Mouse (Mus musculus): ENCODE measurements around the gene Ifit1.
A peak's percentile ranks its signal among the peaks of the same experiment; 100 is the strongest.
"Not testable (repeated sequence)": the region's sequence is repeated elsewhere in the genome, so short reads cannot be mapped to it uniquely, and the experiment has no call there.

Gene Ifit1

DNA sequence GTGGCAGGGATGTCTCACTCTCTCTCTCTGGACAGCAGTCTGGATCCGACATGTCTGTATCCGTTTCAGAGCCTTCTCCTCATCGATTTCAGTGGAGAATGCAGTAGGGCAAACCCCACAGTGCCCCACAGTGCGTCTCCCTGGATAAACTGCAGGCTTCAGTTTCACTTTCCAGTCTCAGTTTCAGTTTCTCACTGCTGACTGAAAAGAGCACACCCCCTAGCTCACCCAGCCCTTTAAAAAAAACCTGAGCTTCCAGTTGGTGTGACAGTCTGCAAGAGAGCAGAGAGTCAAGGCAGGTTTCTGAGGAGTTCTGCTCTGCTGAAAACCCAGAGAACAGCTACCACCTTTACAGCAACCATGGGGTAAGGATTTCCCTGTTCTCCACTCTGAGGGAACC lies at the start of gene Ifit1, which contains the start of gene Ifit1bl2:
Gene Ifit1 (plus strand): TSS at position 249 of the 400 bp plus-strand sequence.
Gene Ifit1bl2 (minus strand): TSS at position 121 of the 400 bp plus-strand sequence.
- DNase-seq (ENCODE audit: low spot score) = no peak

DNA sequence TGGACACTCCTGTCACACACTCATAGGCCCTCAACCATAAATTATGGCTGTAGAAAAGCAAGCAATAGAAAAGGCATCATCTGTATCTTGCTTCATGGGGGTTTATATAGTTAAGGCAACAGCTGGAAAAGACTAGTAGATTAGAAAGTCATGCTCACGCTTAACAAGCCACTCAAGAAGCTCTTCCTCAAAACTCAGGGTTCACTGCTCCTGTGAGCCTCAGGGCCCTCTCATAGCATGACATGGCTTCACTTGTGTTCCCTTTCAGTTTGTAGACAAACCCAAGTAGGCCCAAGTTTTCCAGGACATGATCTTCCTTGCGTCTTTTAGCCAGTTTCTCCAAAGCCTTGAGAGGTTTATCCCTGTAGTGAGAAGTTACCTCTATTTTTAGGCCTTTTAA lies 47.2 kb upstream of the Ifit1 start:
- DNase-seq (ENCODE audit: low spot score) = no peak

DNA sequence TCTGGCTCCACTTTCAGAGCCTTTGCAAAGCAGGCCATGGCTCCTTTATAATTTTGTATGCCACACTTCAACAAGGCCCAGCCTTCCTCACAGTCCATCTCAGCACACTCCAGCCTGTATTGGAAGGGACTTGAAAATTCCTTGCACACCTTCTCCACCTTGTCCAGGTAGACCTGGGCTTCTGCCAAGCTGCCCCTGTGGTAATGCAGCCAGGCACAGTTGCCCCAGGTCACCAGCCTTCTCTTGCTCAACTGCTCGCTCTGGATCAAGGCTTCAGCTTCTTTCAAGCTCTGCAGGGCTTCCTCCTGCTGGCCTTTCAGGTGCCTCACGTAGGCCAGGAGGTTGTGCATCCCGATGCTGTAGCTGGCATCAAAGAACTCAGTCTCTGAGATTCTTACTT lies 46.1 kb upstream of the Ifit1 start:
- not testable (repeated sequence) for DNase-seq (ENCODE audit: low spot score)

DNA sequence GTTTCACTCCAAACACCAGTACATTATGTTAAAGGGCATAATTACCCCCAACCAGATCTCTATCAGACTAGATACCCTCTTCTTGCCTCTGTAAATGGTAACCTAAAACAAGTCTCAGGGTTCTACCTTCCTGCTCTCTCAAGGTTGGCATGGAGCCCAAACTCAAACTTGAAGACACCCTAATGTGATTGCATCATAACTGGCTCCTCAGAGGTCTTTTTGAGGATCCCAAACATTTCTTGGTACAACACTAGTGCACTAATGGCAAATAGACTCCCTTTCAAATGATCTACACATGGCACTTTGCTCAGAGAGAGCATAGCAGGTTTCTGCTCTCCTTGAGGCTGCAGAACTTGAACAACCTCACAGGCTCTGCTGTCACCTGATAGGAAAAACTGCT lies 43.9 kb upstream of the Ifit1 start:
- DNase-seq (ENCODE audit: low spot score) = no peak

DNA sequence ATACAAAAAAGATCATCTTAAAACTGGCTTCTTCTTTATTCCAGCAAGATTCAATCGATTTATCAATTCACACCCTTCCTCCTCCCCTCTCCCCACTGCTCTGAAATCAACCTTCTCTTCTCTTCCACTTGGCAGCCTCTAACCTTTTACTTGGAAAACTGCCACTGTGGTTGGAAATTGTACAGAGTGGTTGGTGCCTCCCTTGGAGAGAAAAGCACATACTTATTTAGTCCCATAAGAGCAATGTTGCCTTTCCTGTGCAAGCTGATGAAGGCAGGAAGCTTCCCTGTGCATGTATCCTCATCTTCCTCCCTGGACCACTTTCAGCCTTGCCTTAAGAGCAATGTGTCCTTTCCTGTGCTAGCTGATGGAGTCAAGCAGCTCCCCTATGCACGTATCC lies 42.3 kb upstream of the Ifit1 start:
- peak; percentile 33 for DNase-seq (ENCODE audit: low spot score)

DNA sequence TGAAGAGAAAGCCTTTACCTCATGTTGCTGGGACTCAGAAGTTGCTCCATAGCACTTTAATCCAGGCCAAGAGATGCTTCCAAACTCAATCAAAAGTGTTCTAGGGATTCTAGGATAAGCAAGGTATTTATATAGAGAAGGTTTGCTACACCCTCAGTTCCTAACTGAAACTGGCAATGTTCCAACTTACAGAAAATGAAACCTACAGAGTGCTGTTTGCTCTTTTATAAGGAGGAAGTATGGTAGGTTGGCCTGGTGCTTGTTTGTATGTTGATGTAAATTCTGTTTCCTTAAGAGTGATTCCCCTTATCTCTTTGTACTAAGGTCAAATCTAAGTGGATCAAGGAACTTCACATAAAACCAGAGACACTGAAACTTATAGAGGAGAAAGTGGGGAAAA lies 41.4 kb upstream of the Ifit1 start:
- not testable (repeated sequence) for DNase-seq (ENCODE audit: low spot score)

DNA sequence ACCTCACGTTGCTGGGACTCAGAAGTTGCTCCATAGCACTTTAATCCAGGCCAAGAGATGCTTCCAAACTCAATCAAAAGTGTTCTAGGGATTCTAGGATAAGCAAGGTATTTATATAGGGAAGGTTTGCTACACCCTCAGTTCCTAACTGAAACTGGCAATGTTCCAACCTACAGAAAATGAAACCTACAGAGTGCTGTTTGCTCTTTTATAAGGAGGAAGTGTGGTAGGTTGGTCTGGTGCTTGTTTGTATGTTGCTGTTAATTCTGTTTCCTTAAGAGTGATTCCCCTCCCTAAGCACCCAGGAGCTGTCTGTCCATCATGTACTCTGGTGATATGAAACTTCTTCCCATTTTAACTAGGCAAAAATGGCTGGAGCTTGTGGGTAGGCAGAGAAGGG lies 38.8 kb upstream of the Ifit1 start, which contains the start of gene Ifit1bl1:
Gene Ifit1bl1 (minus strand): TSS at position 69 of the 400 bp plus-strand sequence.
- not testable (repeated sequence) for DNase-seq (ENCODE audit: low spot score)

DNA sequence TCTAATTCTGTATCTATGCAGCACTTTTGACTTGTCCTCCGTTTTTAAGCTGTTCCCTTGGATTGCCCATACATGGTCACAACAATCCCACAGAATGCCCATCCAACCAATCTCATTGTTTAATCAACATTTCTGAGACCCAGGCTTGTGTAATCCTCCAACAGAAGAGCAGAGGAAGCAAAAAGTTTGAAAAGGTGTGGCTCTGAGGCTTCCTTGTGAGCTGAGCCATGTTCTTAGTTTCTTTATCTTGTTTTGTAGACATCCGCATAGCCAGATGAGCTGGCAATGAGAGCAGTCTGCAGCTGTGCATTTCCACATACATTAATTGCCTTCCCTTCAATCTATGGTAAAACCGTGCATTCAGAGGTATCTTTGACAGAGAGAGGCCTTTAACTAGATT lies 35.2 kb upstream of the Ifit1 start:
- no peak for DNase-seq (ENCODE audit: low spot score)

DNA sequence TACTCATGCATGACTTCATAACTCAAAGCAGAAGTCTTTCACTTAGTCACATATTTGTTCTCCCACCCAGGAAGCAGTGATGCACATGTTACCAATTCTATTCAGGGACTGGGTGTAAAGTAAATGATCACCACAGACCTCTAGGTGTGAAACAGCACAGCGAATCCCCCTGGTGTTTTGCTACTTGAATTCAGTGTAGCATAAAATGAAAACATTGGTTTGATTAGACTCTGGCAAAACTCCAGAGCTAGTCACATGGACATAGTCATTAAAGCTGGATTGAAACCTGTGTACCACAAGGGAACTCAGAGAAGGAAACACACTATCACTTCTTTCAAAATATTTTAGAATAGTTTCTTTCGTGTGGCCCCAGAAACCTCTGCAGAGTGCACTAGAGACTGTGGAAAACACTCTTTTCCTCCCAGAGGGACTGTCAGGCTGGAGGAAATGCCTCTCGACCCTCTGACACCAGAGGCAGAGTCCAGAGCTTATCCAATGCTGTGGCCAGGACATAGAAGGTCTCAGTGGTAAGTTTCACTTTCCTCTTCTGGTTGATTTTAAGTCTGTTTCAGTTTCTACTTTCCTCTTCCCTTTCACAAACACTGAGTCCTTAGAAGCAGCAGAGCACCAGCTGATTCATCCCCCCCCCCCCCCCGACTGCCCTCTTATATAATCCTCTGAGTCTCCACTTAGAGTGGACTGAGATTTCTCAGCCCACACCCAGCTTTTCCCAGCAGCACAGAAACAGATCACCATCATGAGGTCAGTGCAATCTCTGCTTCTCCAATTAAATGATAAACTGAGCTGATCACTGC lies 33.2 kb upstream of the Ifit1 start, which contains the start of gene Ifit3b:
Gene Ifit3b (plus strand): TSS at position 734 of the 815 bp plus-strand sequence.
- not testable (repeated sequence) for DNase-seq (ENCODE audit: low spot score)

DNA sequence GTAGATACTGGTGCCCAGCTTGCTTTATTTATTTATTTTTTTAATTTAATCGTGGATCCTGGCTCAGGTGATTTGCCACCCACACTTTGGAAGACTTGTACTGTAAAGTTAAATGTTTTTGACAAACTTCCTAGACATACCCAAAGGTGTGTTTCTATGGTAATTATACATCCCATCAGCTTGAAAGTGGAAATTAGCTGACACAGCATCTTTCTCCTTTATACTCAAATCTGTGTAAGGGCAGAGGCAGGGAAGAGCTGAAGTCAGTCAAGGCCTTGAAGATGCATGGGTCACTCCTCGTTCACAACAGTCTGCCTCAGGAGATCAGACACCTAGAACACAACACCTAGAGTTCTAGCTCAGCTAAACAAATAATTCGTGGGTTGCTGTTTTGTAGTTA lies 30.6 kb upstream of the Ifit1 start:
- DNase-seq (ENCODE audit: low spot score) = not testable (repeated sequence)

DNA sequence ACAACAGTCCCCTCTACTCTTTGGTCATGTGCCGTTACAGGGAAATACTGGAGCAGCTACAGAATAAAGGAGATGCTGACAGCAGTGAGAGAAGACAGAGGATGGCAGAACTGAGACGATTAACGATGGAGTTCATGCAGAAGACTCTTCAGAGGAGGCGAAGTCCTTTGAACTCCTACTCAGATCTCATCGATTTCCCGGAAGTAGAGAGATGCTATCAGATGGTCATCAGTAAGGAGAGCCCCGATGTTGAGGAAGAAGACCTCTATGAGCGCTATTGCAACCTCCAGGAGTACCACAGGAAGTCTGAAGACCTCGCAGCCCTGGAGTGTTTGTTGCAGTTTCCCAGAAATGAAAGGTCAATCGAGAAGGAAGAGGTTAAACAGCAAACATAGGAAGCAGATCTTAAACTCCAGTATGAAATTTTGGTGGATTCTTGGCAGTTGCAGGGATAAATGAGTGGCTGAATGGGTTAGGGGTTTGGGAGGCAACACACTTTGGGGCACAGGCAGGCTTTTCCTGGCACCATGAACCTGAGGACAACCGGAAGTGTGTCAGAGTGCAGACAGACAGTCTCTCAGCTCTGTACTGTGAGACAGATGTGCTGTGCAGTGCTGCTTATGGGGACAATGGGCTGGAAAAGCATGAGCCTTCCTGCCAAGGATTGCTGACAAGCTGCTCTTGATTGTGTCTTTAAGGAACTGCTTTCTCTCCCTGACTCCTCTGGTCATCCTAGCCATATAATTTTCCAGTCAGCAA lies 28.2 kb upstream of the Ifit1 start:
- not testable (repeated sequence) for DNase-seq (ENCODE audit: low spot score)

DNA sequence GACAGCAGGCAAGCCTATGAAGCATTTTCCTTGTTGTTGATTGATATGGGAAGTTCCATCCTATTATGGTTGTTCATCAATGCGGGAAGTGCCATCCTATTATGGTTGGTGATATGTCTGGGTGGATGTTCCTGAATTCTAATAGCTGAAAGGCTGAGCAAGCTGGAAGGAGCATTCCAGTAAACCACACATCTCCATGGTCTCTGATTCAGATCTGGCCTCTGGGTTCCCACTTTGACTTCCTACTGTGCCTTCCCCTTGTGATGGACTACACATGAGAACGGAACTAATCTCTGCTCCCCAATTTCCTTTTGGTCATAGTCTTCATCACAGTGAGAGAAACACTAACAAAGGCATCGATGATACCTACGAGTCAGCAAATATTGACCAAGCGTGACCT lies 19.8 kb upstream of the Ifit1 start:
- no peak for DNase-seq (ENCODE audit: low spot score)

DNA sequence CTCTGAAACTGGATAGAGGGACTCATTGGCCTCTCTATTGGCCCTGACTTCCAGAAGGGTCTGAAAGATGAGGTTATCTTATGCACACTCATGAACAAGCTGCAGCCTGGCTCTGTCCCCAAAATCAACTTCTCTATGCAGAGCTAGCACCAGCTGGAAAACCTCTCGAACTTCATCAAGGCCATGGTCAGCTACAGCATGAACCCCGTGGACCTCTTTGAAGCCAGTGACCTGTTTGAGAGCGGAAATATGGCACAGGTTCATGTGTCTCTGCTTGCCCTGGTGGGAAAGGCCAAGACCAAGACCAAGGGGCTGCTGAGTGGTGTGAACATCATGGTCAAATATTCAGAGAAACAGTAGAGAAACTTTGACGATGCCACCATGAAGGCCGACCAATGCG lies 16.9 kb upstream of the Ifit1 start:
- no peak for DNase-seq (ENCODE audit: low spot score)

DNA sequence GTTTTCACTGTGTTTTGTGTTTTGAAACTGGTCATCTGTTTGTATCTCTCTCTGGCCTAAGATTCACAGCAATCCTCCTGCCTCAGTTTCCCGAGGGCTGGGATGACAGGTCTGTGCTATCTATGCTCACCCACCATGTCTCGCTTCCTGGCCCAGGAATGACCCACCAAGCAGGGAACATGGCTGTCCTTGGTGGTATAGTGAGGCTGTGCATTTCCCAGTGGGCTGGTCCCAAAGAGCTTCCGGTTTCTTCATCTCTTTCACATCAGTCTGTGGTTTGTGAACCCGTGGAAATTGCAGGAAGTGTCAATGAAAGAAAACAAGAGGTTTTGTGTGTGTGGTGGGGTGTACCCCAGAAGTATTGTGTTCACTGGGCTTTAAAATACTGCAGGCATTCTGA lies 16.0 kb upstream of the Ifit1 start:
- DNase-seq (ENCODE audit: low spot score) = no peak

DNA sequence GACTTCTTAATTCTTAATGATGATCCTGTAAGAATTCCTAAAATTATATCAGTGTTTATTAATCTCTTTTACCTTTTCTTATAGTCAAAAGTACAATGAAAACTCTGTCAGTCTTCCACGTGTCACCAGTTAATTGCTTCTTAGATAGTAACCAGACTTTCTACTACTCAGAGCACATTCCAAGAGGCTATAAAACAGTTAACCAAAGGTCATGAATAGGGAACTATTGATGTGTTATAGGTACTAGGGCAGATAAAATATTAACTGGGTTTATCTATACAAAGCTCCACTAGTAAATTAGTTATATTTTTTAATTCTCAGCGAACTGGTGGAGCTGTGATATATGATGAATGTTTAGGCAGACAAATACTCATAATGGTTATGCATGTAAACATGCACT lies 13.2 kb upstream of the Ifit1 start:
- no peak for DNase-seq (ENCODE audit: low spot score)

DNA sequence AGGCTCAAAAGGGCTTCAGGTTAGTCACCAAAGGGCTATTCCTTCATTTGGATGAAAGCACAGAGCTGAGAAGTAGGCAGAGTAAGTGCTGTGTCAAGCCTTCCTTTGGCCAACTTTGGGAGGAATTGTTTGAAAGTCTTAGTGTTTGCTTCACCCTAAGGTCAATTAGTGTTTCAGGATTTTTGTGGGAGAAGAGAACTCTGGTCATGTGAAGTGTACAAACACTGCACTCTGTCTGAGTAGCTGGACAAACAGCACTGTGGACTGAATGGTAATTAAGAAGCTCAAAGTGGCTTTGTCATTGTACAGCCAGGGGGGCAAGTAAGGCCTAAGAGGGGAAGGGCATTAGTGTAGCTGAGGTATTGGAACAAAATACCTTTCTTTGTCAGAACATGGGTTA lies 9.2 kb upstream of the Ifit1 start:
- DNase-seq (ENCODE audit: low spot score) = no peak

DNA sequence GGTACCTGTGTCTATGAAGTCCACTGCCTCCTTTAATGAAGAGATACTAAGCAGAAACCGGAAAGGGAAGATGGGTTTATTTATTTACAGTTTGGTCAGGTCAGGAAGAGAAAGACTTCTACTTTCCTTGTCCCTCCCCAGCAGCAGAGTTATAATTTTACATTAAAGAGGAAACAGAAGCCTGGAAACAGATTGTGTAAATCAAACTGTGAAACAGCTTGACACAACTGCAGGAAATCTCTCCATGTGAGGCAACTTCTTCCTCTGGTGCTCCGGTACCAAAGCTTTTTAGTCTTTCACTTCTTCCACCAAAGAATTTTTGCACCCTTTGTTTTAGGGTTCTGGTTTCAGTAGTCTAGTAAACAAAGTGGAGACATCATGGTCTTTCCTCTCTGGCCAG lies 7.2 kb upstream of the Ifit1 start:
- no peak for DNase-seq (ENCODE audit: low spot score)

DNA sequence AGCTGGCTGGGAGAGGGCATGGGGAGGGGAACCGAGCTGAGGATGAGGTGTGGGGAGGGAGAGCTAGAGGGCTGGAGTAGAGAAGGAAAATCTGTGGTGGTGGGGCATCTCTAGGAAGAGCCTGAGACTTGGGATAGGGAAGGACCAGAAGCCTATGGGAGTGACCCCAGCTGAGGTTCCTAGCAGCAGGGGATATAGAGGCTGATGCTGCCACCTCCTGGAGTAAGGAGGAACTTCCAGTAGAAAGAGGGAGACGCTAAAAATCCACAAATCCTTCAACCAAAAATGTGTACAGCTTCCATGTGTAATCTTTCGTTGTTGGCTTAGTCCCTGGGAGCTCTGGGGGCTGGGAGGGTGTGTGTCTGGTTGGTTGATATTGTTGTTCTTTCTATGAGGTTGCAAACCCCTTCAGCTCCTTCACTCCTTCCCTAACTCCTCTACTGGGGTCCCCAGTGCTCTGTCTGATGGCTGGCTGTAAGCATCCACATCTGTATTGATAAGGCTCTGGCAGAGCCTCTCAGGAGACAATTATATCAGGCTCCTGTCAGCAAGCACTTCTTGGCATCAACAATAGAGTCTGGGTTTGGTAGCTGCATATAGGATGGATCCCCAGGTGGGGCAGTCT lies 3.6 kb upstream of the Ifit1 start:
- DNase-seq (ENCODE audit: low spot score) = peak; percentile 21

DNA sequence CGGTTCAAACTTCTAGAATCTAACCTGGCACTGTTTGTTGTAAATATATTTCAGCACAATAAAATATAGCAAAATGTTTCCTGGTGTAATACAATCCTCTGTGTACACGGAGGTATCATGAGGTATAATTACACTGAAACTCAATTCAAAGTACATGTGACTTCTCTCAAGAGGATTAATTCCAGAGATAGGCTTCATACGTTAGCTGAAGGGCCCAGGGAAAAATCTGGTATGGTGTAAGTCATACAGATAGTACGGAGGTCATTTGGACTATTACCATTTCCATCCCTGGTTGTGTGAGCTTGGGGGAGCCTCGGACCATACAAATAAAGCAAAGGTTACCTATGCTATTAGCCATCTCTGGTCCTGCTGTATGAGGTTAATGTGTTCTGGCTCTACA lies 1.9 kb downstream of the Ifit1 start:
- no peak for DNase-seq (ENCODE audit: low spot score)

DNA sequence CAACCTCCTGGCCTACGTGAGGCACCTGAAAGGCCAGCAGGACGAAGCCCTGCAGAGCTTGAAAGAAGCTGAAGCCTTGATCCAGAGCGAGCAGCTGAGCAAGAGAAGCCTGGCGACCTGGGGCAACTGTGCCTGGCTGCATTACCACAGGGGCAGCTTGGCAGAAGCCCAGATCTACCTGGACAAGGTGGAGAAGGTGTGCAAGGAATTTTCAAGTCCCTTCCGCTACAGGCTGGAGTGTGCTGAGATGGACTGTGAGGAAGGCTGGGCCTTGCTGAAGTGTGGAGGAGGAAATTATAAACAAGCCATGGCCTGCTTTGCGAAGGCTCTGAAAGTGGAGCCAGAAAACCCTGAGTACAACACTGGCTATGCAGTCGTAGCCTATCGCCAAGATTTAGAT lies 7.0 kb downstream of the Ifit1 start:
- not testable (repeated sequence) for DNase-seq (ENCODE audit: low spot score)

DNA sequence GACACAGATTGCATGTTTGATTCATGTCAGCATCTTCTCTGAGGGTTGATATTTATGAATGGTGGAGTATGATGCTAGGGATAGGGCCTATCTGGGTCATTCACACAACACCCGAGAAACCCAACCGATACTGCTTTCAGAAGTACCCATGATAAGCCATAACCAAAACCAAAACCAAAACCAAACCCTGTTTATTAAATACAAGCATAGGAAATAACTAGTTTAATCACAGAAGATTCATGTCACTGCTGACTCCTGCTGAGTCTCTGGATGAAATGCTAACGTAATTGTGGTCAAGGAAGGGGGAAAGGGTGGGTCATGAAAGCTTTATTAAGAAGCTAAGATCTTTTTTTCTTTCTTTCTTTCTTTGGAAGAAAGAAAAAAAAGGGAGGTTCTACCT lies 9.6 kb downstream of the Ifit1 start:
- DNase-seq (ENCODE audit: low spot score) = no peak

DNA sequence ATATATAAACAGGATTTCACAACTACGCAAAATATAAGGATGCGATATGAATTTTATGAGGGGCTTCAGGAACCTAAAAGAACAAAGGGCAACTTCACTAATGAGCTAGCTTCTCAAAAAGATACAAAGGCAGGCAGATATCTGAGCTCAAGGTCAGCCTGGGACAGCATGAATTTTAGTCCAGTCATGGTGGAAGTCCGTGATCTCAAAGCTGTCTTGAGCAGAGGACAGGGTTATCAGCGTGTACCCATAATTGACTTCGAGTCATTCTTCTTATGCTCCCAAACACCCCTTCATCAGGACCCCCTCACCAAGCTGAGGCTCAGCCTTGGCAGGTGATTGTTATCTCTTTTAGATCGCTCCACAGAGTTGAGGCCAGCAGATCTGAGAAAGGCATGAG lies 10.3 kb downstream of the Ifit1 start:
- no peak for DNase-seq (ENCODE audit: low spot score)
